24 mouse cellular contexts compared by ENCODE assay signal in the genomic region with DNA sequence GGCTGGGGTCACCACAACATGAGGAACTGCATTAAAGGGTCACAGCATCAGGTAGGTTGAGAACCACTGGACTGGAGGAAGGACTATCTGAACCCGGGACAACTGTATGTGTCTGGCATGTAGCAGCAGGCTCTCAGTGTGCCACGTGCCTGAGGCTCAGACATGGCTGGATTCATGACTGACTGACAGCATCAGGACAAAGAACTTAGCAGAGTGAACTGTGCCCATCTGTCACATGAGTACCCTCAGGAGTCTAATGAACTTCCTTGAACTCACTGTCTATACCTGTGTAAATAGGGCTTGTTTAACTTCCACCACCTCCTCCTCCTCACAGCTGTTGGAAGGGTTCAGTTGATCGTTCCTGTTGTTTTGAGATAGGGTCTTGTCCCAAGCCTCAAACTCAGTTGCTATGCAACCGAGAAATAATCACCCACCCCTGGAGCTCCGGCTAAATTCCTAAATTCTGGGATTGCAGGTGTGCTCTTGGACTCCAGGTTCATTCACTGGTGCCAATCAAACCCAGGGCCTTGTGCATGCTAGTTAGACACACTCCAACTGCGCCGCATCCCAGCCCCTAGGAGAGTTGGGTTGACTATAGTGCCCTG. TPM values are rescaled to one million over a fixed set of nuclear protein-coding genes. Genes with fewer than 3 reads are reported as not detected.
DNase-seq lines count a peak whose midpoint lies in the region; ATAC-seq and TF ChIP-seq lines count a peak whose summit lies in the region.
"Had no signal": no experiment of that assay in that cellular context is flagged by ENCODE, and none has a peak within 500 bp of the region (broad histone marks: within the 10 kb centered on the region; RNA-seq: fewer than 3 reads in every experiment).

No protein-coding gene starts in this region.

- H3K27me3 ChIP-seq in liver, embryonic 13.5 days: no peaks in the 10 kb centered on the region
- no peaks in the 10 kb centered on the region for H3K27me3 ChIP-seq in liver, embryonic 11.5 days (replicated peaks; ENCODE audit: control insufficient read depth, insufficient read depth, low read length)
- no peaks in the 10 kb centered on the region for H3K27me3 ChIP-seq in stomach, embryonic 15.5 days (replicated peaks)
- no peaks in the 10 kb centered on the region for H3K27me3 ChIP-seq in stomach, postnatal 0 days (ENCODE audit: control insufficient read depth, insufficient read depth, low read length)
- no peaks in the 10 kb centered on the region for H3K27me3 ChIP-seq in intestine, embryonic 15.5 days (replicated peaks)
- H3K27me3 ChIP-seq: CH12.LX; embryonic facial prominence, embryonic 13.5 days; hindbrain, embryonic 12.5 days had no signal

- DNase-seq in liver, embryonic 13.5 days: no peak
- DNase-seq in liver, embryonic 11.5 days (ENCODE audit: low spot score): no peak
- no peak for DNase-seq in stomach, postnatal 0 days (ENCODE audit: low spot score)
- peak; percentile 80 for DNase-seq in yolk sac, embryonic 10.5 days (ENCODE audit: low spot score)
- DNase-seq in adrenal gland, adult 2 months: no peak
- no peak for DNase-seq in frontal cortex, adult 2 months (ENCODE audit: extremely low spot score in 1 of 2, low spot score in 1 of 2)
- DNase-seq: adrenal gland, adult 8-10 months; cerebellum, adult 11 months; cerebellum, adult 9-10 months; cerebellum, postnatal 25 days; gastrocnemius, postnatal 10 days; heart, adult 18-20 months; heart, postnatal 10 days; heart, postnatal 4 days had no signal

- 0 out of 2 replicates have a peak overlapping the region, but pooled peaks have one; percentile 1 for H3K9ac ChIP-seq in liver, embryonic 13.5 days
- no peak overlapping the region for H3K9ac ChIP-seq in liver, embryonic 11.5 days (ENCODE audit: low read depth, low read length)
- H3K9ac ChIP-seq in stomach, embryonic 15.5 days: no peak overlapping the region
- H3K9ac ChIP-seq in stomach, postnatal 0 days (ENCODE audit: low read length): no peak overlapping the region
- H3K9ac ChIP-seq in intestine, embryonic 15.5 days: no peak overlapping the region
- H3K9ac ChIP-seq: embryonic facial prominence, embryonic 13.5 days; hindbrain, embryonic 12.5 days had no signal

- TF ChIP-seq EP300 in stomach, postnatal 0 days (optimal IDR thresholded peaks at IDR 0.05): no peak

- no peak overlapping the region for H3K4me2 ChIP-seq in liver, embryonic 13.5 days
- H3K4me2 ChIP-seq in liver, embryonic 11.5 days: no peak overlapping the region
- H3K4me2 ChIP-seq in stomach, embryonic 15.5 days: no peak overlapping the region
- no peak overlapping the region for H3K4me2 ChIP-seq in stomach, postnatal 0 days (replicated peaks; ENCODE audit: low read depth)
- H3K4me2 ChIP-seq in intestine, embryonic 15.5 days (replicated peaks): no peak overlapping the region
- H3K4me2 ChIP-seq: embryonic facial prominence, embryonic 13.5 days; hindbrain, embryonic 12.5 days had no signal

- peak overlapping the region; percentile 60; the same call in 1 of the 2 replicates for H3K27ac ChIP-seq in liver, embryonic 13.5 days
- H3K27ac ChIP-seq in liver, embryonic 11.5 days (ENCODE audit: low read depth, low read length): no peak overlapping the region
- H3K27ac ChIP-seq in stomach, embryonic 15.5 days: no peak overlapping the region
- no peak overlapping the region for H3K27ac ChIP-seq in stomach, postnatal 0 days (replicated peaks)
- 0 out of 2 replicates have a peak overlapping the region, but pooled peaks have one; percentile 22 for H3K27ac ChIP-seq in intestine, embryonic 15.5 days
- H3K27ac ChIP-seq: embryonic facial prominence, embryonic 13.5 days; forebrain, embryonic 10.5 days; heart, embryonic 10.5 days; hindbrain, embryonic 12.5 days had no signal

- no peak for ATAC-seq in liver, embryonic 13.5 days (ENCODE audit: low read depth)
- ATAC-seq in liver, embryonic 11.5 days (replicated peaks; ENCODE audit: low FRiP score): no peak
- peak; percentile 40; the same call in 1 of the 2 replicates for ATAC-seq in stomach, embryonic 15.5 days (ENCODE audit: insufficient read depth, low FRiP score, low read depth)
- ATAC-seq in stomach, postnatal 0 days (ENCODE audit: low FRiP score, low TSS enrichment): no peak
- peak; percentile 86 for ATAC-seq in intestine, embryonic 15.5 days
- ATAC-seq: forebrain, embryonic 14.5 days; hindbrain, embryonic 16.5 days; Patski had no signal

- H3K9me3 ChIP-seq in liver, embryonic 13.5 days (replicated peaks): no peaks in the 10 kb centered on the region
- H3K9me3 ChIP-seq in liver, embryonic 11.5 days (ENCODE audit: control insufficient read depth, low read length): no peaks in the 10 kb centered on the region
- no peaks in the 10 kb centered on the region for H3K9me3 ChIP-seq in stomach, embryonic 15.5 days
- no peaks in the 10 kb centered on the region for H3K9me3 ChIP-seq in stomach, postnatal 0 days (ENCODE audit: control insufficient read depth, low read length)
- no peaks in the 10 kb centered on the region for H3K9me3 ChIP-seq in intestine, embryonic 15.5 days
- H3K9me3 ChIP-seq: embryonic facial prominence, embryonic 13.5 days; forebrain, embryonic 10.5 days; heart, embryonic 10.5 days; hindbrain, embryonic 12.5 days had no signal

- no peaks in the 10 kb centered on the region for H3K36me3 ChIP-seq in liver, embryonic 13.5 days
- H3K36me3 ChIP-seq in liver, embryonic 11.5 days (ENCODE audit: control insufficient read depth, insufficient read depth, low read length): no peaks in the 10 kb centered on the region
- H3K36me3 ChIP-seq in stomach, embryonic 15.5 days: no peaks in the 10 kb centered on the region
- H3K36me3 ChIP-seq in stomach, postnatal 0 days (ENCODE audit: control insufficient read depth, insufficient read depth, low read length): no peaks in the 10 kb centered on the region
- H3K36me3 ChIP-seq in intestine, embryonic 15.5 days: no peaks in the 10 kb centered on the region
- H3K36me3 ChIP-seq: embryonic facial prominence, embryonic 13.5 days; forebrain, embryonic 10.5 days; heart, embryonic 10.5 days; hindbrain, embryonic 12.5 days had no signal

- no peak overlapping the region for H3K4me3 ChIP-seq in liver, embryonic 13.5 days (replicated peaks)
- H3K4me3 ChIP-seq in liver, embryonic 11.5 days (ENCODE audit: low read depth, low read length): no peak overlapping the region
- H3K4me3 ChIP-seq in stomach, embryonic 15.5 days (replicated peaks): no peak overlapping the region
- H3K4me3 ChIP-seq in stomach, postnatal 0 days (ENCODE audit: low read depth, low read length): no peak overlapping the region
- H3K4me3 ChIP-seq in intestine, embryonic 15.5 days (replicated peaks): no peak overlapping the region
- H3K4me3 ChIP-seq: embryonic facial prominence, embryonic 13.5 days; forebrain, embryonic 10.5 days; heart, embryonic 10.5 days; hindbrain, embryonic 12.5 days had no signal

- WGBS in liver, embryonic 13.5 days (ENCODE audit: insufficient replicate concordance): 65% methylated on average over 7 of the region's 7 CpGs
- WGBS in liver, embryonic 11.5 days: 75% methylated on average over 7 of the region's 7 CpGs
- 55% methylated on average over 7 of the region's 7 CpGs for WGBS in stomach, embryonic 15.5 days
- 58% methylated on average over 7 of the region's 7 CpGs for WGBS in stomach, postnatal 0 days
- 63% methylated on average over 7 of the region's 7 CpGs for WGBS in intestine, embryonic 15.5 days

- TF ChIP-seq CTCF in stomach, postnatal 0 days (IDR thresholded peaks at IDR 0.05; ENCODE audit: low read depth): no peak

- H3K4me1 ChIP-seq in liver, embryonic 13.5 days (replicated peaks): peaks cover 42% of the 10 kb centered on the region
- peaks cover 24% of the 10 kb centered on the region for H3K4me1 ChIP-seq in liver, embryonic 11.5 days (replicated peaks; ENCODE audit: control insufficient read depth, insufficient read depth, low read length)
- no peaks in the 10 kb centered on the region for H3K4me1 ChIP-seq in stomach, embryonic 15.5 days
- H3K4me1 ChIP-seq in stomach, postnatal 0 days (replicated peaks; ENCODE audit: control insufficient read depth, insufficient read depth): no peaks in the 10 kb centered on the region
- no peaks in the 10 kb centered on the region; the same call in 1 of the 2 replicates for H3K4me1 ChIP-seq in intestine, embryonic 15.5 days (replicated peaks)
- H3K4me1 ChIP-seq: embryonic facial prominence, embryonic 13.5 days; forebrain, embryonic 10.5 days; hindbrain, embryonic 12.5 days had no signal

RNA-seq across cellular contexts. Expression of a gene that starts 4.8 kb away (rescaled TPM):
- 67.1 and 71.8 TPM in 2 replicates for polyA plus RNA-seq in liver, embryonic 13.5 days (2015; fragmentation: Nextera tagmentation; extraction: Ambion mirVana)
- 59.2 and 66.1 TPM in 2 replicates for polyA plus RNA-seq in liver, embryonic 11.5 days (2014; fragmentation: Nextera tagmentation; extraction: Ambion mirVana)
- polyA plus RNA-seq in stomach, embryonic 15.5 days (2015; fragmentation: Nextera tagmentation; extraction: Ambion mirVana): 20.8 and 25.2 TPM in 2 replicates
- 12.5 and 14.2 TPM in 2 replicates for polyA plus RNA-seq in stomach, postnatal 0 days (2015; fragmentation: Nextera tagmentation; extraction: Ambion mirVana)
- polyA plus RNA-seq in intestine, embryonic 15.5 days (2015; fragmentation: Nextera tagmentation; extraction: Ambion mirVana): 11.6 and 15.4 TPM in 2 replicates
- total RNA-seq in adrenal gland, adult 2 months (2021): 10 to 100 TPM; 46.7 to 61.5 TPM
- polyA plus RNA-seq in adrenal gland, adult 2 months (2012; rRNA removed): 7.2 and 11.5 TPM in 2 replicates
- 15.3 and 18.9 TPM in 2 replicates for polyA plus RNA-seq in frontal cortex, adult 2 months (2012; rRNA removed)
- polyA plus RNA-seq: Patski had no signal

RNA-seq across cellular contexts. Expression of a gene that starts 35.8 kb away (rescaled TPM):
- polyA plus RNA-seq in liver, embryonic 13.5 days (2015; fragmentation: Nextera tagmentation; extraction: Ambion mirVana): 49.1 and 67.3 TPM in 2 replicates
- 77.4 and 87.8 TPM in 2 replicates for polyA plus RNA-seq in liver, embryonic 11.5 days (2014; fragmentation: Nextera tagmentation; extraction: Ambion mirVana)
- 73.5 and 82.6 TPM in 2 replicates for polyA plus RNA-seq in stomach, embryonic 15.5 days (2015; fragmentation: Nextera tagmentation; extraction: Ambion mirVana)
- 59.6 and 60.4 TPM in 2 replicates for polyA plus RNA-seq in stomach, postnatal 0 days (2015; fragmentation: Nextera tagmentation; extraction: Ambion mirVana)
- polyA plus RNA-seq in intestine, embryonic 15.5 days (2015; fragmentation: Nextera tagmentation; extraction: Ambion mirVana): 107 and 119 TPM in 2 replicates
- 10 to 100 TPM; 54.8 to 58.8 TPM for total RNA-seq in adrenal gland, adult 2 months (2021)
- 3.7 and 4.4 TPM in 2 replicates for polyA plus RNA-seq in adrenal gland, adult 2 months (2012; rRNA removed)
- polyA plus RNA-seq in frontal cortex, adult 2 months (2012; rRNA removed): 37.0 and 41.5 TPM in 2 replicates

RNA-seq across cellular contexts. Expression of a gene that starts 55.8 kb away (rescaled TPM):
- polyA plus RNA-seq in liver, embryonic 13.5 days (2015; fragmentation: Nextera tagmentation; extraction: Ambion mirVana): 12.9 and 13.7 TPM in 2 replicates
- polyA plus RNA-seq in liver, embryonic 11.5 days (2014; fragmentation: Nextera tagmentation; extraction: Ambion mirVana): 28.1 and 28.3 TPM in 2 replicates
- 31.4 and 33.8 TPM in 2 replicates for polyA plus RNA-seq in stomach, embryonic 15.5 days (2015; fragmentation: Nextera tagmentation; extraction: Ambion mirVana)
- polyA plus RNA-seq in stomach, postnatal 0 days (2015; fragmentation: Nextera tagmentation; extraction: Ambion mirVana): 16.4 and 16.8 TPM in 2 replicates
- polyA plus RNA-seq in intestine, embryonic 15.5 days (2015; fragmentation: Nextera tagmentation; extraction: Ambion mirVana): 29.7 and 30.2 TPM in 2 replicates
- total RNA-seq in adrenal gland, adult 2 months (2021): 10 to 100 TPM; 57.7 to 60.8 TPM
- polyA plus RNA-seq in adrenal gland, adult 2 months (2012; rRNA removed): 64.0 and 74.9 TPM in 2 replicates
- 127 and 132 TPM in 2 replicates for polyA plus RNA-seq in frontal cortex, adult 2 months (2012; rRNA removed)

Comparison
In these comparisons a context has a peak if more than half of its experiments do, and no peak if none do; other contexts are left out.
1. ATAC-seq: peak in stomach, embryonic 15.5 days (single experiment) and intestine, embryonic 15.5 days (single experiment); none in liver, embryonic 13.5 days (single experiment), liver, embryonic 11.5 days (single experiment) and stomach, postnatal 0 days (single experiment).
2. H3K27ac ChIP-seq: peak in liver, embryonic 13.5 days (single experiment) and intestine, embryonic 15.5 days (single experiment); none in liver, embryonic 11.5 days (single experiment), stomach, embryonic 15.5 days (single experiment) and stomach, postnatal 0 days (single experiment).